Mouse (Mus musculus) layer of hippocampus, adult 8-10 months (tissue): Measurements from ENCODE around the gene Nkx6-2. TPM values are rescaled to one million over a fixed set of nuclear protein-coding genes. Genes with fewer than 3 reads are reported as not detected.
A peak's percentile ranks its signal among the peaks of the same experiment; 100 is the strongest.

Experiments used
- DNase-seq, 2 experiments: peaks; one replicate each; pipeline ENCODE4 v3.0.0; 2022; ENCODE audit warnings: low spot score in 2 of 2
- total RNA-seq, 4 experiments: library from RNA; stranded (reverse); gene quantifications; 2 replicates each; pipeline ENCODE4 v1.2.4; 2022

The Nkx6-2 gene
- 10 to 100 TPM in 2 of 4 experiments, 1 to 10 TPM in 2; 8.0 to 14.0 (median 10.2) TPM for total RNA-seq

GRCm38 (mm10) chr7:139582595-139582994 lies at the start of gene Nkx6-2:
TSS of gene Nkx6-2 (minus strand) at chr7:139582797.
- peak in 1 of 2 experiments; percentile 59 for DNase-seq

GRCm38 (mm10) chr7:139625156-139625555 lies 42.6 kb upstream of the Nkx6-2 start:
- no peak for DNase-seq

GRCm38 (mm10) chr7:139622568-139622967 lies 40.0 kb upstream of the Nkx6-2 start:
- no peak for DNase-seq

GRCm38 (mm10) chr7:139615767-139616766 lies 33.5 kb upstream of the Nkx6-2 start:
- peak; percentile 37 to 71 for DNase-seq

- DNase-seq: no peak
Measured at GRCm38 (mm10) chr7:139610328-139610727, 27.7 kb upstream of the Nkx6-2 start.

- DNase-seq: no peak
Measured at GRCm38 (mm10) chr7:139595862-139596261, 13.3 kb upstream of the Nkx6-2 start.

GRCm38 (mm10) chr7:139595311-139595710 lies 12.7 kb upstream of the Nkx6-2 start:
- no peak for DNase-seq

- no peak for DNase-seq
Measured at GRCm38 (mm10) chr7:139591311-139591710, 8.7 kb upstream of the Nkx6-2 start.

GRCm38 (mm10) chr7:139590302-139590701 lies 7.7 kb upstream of the Nkx6-2 start:
- no peak for DNase-seq

- DNase-seq: no peak
Measured at GRCm38 (mm10) chr7:139587919-139588318, 5.3 kb upstream of the Nkx6-2 start.

GRCm38 (mm10) chr7:139585183-139585821 lies 2.7 kb upstream of the Nkx6-2 start:
- no peak for DNase-seq

GRCm38 (mm10) chr7:139584221-139585175 lies 1.9 kb upstream of the Nkx6-2 start:
- DNase-seq: no peak

GRCm38 (mm10) chr7:139583094-139583737 lies 619 bp upstream of the Nkx6-2 start:
- DNase-seq: no peak

GRCm38 (mm10) chr7:139581801-139582571 lies 611 bp downstream of the Nkx6-2 start:
- DNase-seq: no peak

GRCm38 (mm10) chr7:139580851-139581775 lies 1.5 kb downstream of the Nkx6-2 start:
- no peak for DNase-seq

- no peak for DNase-seq
Measured at GRCm38 (mm10) chr7:139579261-139579905, 3.2 kb downstream of the Nkx6-2 start.

GRCm38 (mm10) chr7:139576064-139576686 lies 6.4 kb downstream of the Nkx6-2 start:
- no peak for DNase-seq

- DNase-seq: no peak
Measured at GRCm38 (mm10) chr7:139572665-139573064, 9.9 kb downstream of the Nkx6-2 start.
